Mouse (Mus musculus) adrenal gland, adult 8-10 months (tissue): ENCODE measurements around the gene Gm38392. TPM values are rescaled to one million over a fixed set of nuclear protein-coding genes. Genes with fewer than 3 reads are reported as not detected.

Experiments used
- DNase-seq: peaks from one replicate; pipeline ENCODE4 v3.0.0; 2022
- microRNA-seq, 2 experiments: library from miRNA; unstranded; fragments of <30 nt; microRNA quantifications; one replicate each; pipeline ENCODE4 v1.2.0; 2022
- total RNA-seq, 4 experiments: library from RNA; stranded (reverse); gene quantifications; 2 replicates each; pipeline ENCODE4 v1.2.4; 2022

Gm38392 gene
- total RNA-seq, 4 experiments from 2014 or later = 1.3 to 3.1 (median 2.3) TPM

DNA sequence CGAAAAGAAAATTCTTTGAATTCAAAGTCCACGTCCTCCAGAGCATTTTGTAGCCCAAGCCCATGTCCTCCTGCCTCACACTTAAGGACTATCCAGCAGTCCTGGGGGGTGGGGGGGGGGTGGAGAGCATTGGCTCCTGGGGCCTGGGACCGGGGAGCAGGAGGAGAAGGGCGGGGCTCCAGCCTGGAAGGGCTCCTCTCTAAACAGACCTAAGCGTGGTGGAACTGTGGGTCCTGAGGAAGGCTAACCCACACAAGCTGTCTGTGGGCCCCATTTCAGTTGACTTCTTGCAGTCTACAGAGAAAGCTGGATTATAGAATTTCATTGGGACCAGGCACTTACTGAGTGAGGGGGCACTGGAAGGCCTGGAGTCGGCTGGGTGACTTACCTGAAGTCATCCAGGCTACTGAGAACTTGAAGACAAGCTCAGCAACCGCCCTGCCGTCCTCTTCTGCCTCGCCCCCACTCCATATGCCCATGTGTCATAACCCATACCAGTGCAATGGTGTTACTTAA is 88.4 kb downstream of the Gm38392 start:
- DNase-seq = no peak

DNA sequence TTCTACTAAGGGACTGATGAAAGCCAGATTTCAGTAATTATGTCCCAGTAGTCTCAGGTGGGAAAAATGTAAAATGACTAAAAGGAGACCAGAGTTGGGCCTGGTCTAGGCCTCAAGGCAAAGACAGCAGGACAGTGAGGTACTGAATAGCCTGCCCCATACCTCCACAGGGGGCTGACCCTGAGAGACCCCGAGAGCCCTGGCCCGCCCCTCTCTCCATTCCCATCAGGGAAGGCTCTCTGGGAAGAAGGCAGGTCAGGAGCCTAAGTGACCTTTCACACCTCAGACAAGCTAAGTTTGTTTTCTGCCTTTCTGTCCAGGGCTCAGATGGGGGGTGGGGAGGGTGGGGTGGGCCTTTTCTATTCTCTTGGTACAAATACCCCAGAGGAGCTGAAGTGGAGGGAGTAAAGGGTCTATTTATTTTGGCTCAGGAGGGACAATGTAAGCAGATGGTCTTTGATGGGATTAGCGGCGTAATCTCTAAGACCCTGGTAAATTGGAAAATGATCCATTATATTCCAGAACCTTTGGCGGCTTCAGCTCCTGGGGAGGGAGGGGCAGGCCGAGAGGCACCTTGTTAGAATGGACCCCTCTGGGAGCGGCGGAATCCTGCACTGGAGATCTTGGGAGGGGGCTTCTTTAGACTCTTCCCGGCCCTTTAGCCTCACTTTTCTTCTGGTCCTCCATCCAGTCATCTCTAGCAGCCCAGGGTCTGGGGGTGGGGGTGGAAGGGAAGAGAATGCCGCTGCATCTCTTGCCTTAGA is 89.1 kb downstream of the Gm38392 start:
- DNase-seq = no peak

Small RNA genes within 50 kb of the gene (microRNA-seq; reads per million reads assigned to microRNA genes)
- gene Gm25641 (0 reads per million in 2 experiments), gene Mir3093 (0 reads per million in 2 experiments), gene Mir9-1 (0 reads per million in 2 experiments)

Other genes starting within 250 kb of the Gm38392 start
- 10 to 100 TPM; 12.9 to 16.6 (median 14.9) TPM for gene Gpatch4, start 244.1 kb downstream of the Gm38392 start, total RNA-seq
- gene Naxe, start 228.7 kb downstream of the Gm38392 start, total RNA-seq = 100 to 1,000 TPM; 150 to 161 (median 155) TPM
- gene Ttc24, start 208.9 kb downstream of the Gm38392 start, total RNA-seq = not detected
- gene Iqgap3, start 205.2 kb downstream of the Gm38392 start, total RNA-seq = 1 to 10 TPM in 1 of 4 experiments, under 1 TPM in 3; 0.61 to 2.3 (median 0.73) TPM
- gene Mef2d, start 144.8 kb downstream of the Gm38392 start, total RNA-seq = 100 to 1,000 TPM in 1 of 4 experiments, 10 to 100 TPM in 3; 82.0 to 111 (median 89.0) TPM
- 10 to 100 TPM; 12.0 to 27.5 (median 17.3) TPM for gene Rhbg, start 32.5 kb downstream of the Gm38392 start, total RNA-seq
- 1 to 10 TPM; 6.2 to 9.3 (median 8.2) TPM for gene Tsacc, start 9.8 kb upstream of the Gm38392 start, total RNA-seq
- 100 to 1,000 TPM; 250 to 360 (median 279) TPM for gene Cct3, start 9.9 kb upstream of the Gm38392 start, total RNA-seq
- gene Glmp, start 37.8 kb upstream of the Gm38392 start, total RNA-seq = 100 to 1,000 TPM; 233 to 293 (median 254) TPM
- gene Tmem79, start 48.9 kb upstream of the Gm38392 start, total RNA-seq = 1 to 10 TPM; 4.4 to 7.1 (median 5.9) TPM
- 10 to 100 TPM; 48.2 to 66.6 (median 55.9) TPM for gene Smg5, start 49.0 kb upstream of the Gm38392 start, total RNA-seq
- gene Paqr6, start 77.4 kb upstream of the Gm38392 start, total RNA-seq = 1 to 10 TPM; 4.1 to 6.9 (median 5.4) TPM
- gene Bglap3, start 85.5 kb upstream of the Gm38392 start, total RNA-seq = 1 to 10 TPM in 2 of 4 experiments, under 1 TPM in 1, not detected in 1; 0.89 to 1.9 (median 1.3) TPM
- gene Bglap2, start 91.5 kb upstream of the Gm38392 start, total RNA-seq = 1 to 10 TPM in 1 of 4 experiments, not detected in 3; 2.1 TPM
- gene Bglap, start 97.3 kb upstream of the Gm38392 start, total RNA-seq = 1 to 10 TPM in 2 of 4 experiments, under 1 TPM in 2; 0.77 to 7.8 (median 2.5) TPM
- 10 to 100 TPM; 31.5 to 46.9 (median 34.3) TPM for gene Pmf1, start 123.1 kb upstream of the Gm38392 start, total RNA-seq
- gene Slc25a44, start 137.9 kb upstream of the Gm38392 start, total RNA-seq = 10 to 100 TPM; 44.3 to 50.8 (median 47.0) TPM
- gene Sema4a, start 174.0 kb upstream of the Gm38392 start, total RNA-seq = 10 to 100 TPM; 12.2 to 14.0 (median 12.5) TPM
- 100 to 1,000 TPM in 3 of 4 experiments, 10 to 100 TPM in 1; 88.2 to 134 (median 124) TPM for gene Lmna, start 222.7 kb upstream of the Gm38392 start, total RNA-seq
- 1 to 10 TPM; 2.8 to 4.3 (median 3.9) TPM for gene Mex3a, start 245.2 kb upstream of the Gm38392 start, total RNA-seq